Mouse (Mus musculus): ENCODE data around the gene Cntn5.

The Cntn5 gene

GRCm38 (mm10) chr9:9707766-9708165 is 1196.8 kb downstream of the Cntn5 start:
- DNase-seq (ENCODE audit: low read depth, low spot score) = no peak

DNA sequence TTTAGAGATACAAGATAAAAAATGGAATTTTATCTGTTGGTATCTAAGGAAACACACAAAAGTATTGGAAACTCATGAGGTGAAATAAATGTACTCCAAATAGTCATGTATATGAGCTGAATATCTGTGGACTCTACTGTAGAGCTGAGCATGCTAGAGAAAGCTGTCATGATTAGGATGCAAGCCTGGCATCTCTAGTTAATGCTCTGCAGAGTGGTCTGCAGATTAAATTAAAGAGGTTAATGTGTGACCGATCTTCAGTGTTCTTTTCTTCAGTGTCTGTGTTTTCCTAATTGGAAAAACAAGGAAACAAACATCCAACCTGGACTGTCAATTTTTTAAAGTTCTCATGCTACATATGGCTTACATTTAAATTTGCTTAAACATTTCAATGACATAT is 1199.4 kb downstream of the Cntn5 start:
- no peak for DNase-seq (ENCODE audit: low read depth, low spot score)

DNA sequence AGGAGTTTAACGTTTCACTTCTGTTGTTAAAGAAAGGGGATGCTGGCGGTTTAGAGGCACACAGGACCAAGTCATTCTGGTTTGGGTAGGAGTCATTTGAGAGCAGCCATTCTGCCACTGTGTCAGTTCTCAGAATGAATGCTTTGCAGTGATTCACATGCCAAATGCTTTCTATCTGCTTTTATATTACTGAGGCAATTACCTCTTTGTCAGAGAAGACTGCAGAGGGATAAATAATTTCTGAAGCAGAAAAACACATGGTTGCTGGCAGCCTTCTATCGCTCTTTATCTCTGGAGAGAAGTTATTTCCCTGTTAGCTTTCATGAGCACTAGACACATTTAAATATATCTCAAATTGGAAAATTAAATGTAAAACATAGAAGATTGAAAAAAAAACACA is 1207.9 kb downstream of the Cntn5 start:
- DNase-seq (ENCODE audit: low read depth, low spot score) = no peak

- no peak for DNase-seq (ENCODE audit: low read depth, low spot score)
Measured at GRCm38 (mm10) chr9:9682348-9682884, 1222.2 kb downstream of the Cntn5 start.

- no peak for DNase-seq (ENCODE audit: low read depth, low spot score)
Measured at GRCm38 (mm10) chr9:9676078-9676477, 1228.5 kb downstream of the Cntn5 start.

GRCm38 (mm10) chr9:9674531-9674930 is 1230.0 kb downstream of the Cntn5 start:
- DNase-seq (ENCODE audit: low read depth, low spot score) = no peak

DNA sequence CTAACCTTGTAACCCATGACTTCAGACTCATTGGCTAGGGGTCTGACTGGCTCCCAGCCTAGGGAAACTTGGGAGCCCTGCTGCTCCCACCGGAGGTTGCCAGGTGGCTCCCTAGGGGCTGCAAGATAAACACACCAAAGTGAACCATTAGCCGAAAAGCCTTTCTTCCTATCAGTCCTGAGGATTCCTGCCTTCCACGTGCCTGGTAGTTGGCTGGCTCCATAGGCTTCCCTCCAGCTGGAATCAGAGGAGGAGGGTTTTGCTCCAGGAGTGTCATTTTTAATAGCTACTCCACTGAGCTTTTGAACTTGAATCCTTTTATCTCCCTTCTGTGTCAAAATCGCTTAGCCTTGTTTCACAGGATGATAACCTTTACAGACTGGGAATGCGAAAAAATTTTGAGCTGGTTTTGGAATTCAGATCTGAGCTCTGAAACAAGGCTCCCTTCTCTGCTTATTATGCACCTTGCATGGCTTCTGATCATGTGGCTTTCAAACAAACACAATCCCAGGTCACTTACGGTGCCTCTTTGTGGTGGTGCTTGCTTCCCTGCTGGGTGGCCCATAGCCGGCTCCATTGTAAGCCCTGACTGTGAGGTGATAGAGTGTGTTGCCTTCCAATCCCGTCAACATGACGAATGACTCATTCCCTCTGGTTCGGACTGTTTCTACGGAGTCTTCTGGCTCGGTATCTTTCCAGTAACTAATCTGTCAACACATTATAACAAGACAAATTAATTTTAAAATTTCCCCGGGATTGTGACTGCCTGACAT is 1231.1 kb downstream of the Cntn5 start:
- no peak for DNase-seq (ENCODE audit: low read depth, low spot score)

- no peak for DNase-seq (ENCODE audit: low read depth, low spot score)
Measured at GRCm38 (mm10) chr9:9653463-9653862, 1251.1 kb downstream of the Cntn5 start.

DNA sequence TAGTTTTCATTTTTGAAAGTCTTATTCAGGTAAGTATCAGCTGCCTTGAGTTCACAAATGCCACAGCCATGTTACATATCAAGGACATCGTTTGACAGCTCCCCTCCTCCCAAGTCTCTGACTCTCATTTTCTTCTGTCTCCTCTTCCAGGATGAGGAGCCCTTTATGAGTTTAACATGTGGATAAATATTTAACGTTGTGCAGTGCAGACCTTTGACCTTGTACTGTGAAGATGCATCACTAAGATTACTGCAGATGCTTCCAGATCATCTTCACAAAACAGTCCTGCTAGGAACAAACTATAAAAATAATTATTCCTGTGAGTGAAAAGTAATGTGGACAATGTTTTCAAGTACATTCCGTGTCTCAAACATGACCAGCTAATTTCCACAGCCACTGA is 1257.2 kb downstream of the Cntn5 start:
- no peak for DNase-seq (ENCODE audit: low read depth, low spot score)

DNA sequence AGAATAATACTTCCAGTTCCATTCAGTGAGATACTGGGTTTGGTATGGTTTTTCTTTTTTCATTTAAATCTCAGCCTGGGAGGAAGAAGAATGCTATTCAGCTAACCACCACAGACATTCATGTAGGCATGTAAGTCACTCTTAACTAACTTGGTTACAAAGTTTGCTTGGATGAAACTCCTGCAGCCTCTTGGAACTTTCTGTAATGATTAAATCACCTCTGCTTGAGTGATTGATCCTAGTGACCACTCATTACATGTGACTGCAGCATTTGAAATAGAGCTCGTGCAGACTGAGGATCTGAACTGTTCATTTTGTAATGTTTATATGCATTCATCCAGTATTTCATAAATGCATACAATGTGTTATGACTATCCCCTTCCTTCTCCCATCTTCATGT is 1258.3 kb downstream of the Cntn5 start:
- no peak for DNase-seq (ENCODE audit: low read depth, low spot score)
